Mouse (Mus musculus) intestine, embryonic 16.5 days (tissue): Measurements from ENCODE around the gene Pxdn. TPM values are rescaled to one million over a fixed set of nuclear protein-coding genes. Genes with fewer than 3 reads are reported as not detected.

Experiments used
- ATAC-seq: fragments of 200-750 bp; cut with Nextera tagmentation; 2 replicates; pipeline ENCODE4 v1.8.0; 2017; ENCODE audit warnings: moderate TSS enrichment, moderate library complexity
- H3K27ac ChIP-seq: fragments of 300-500 bp; sonication (generic); 2 replicates; pipeline ENCODE4 v1.5.1; 2014; ENCODE audit warnings: mild to moderate bottlenecking, low read length
- H3K27me3 ChIP-seq: fragments of 300-500 bp; sonication (generic); replicated peaks from 2 replicates; pipeline ENCODE4 v1.6.1; 2014; ENCODE audit warnings: low read length, control low read depth, mixed read lengths; ENCODE audit not compliant: control insufficient read depth, insufficient read depth
- H3K36me3 ChIP-seq: fragments of 300-500 bp; sonication (generic); 2 replicates; pipeline ENCODE4 v1.6.1; 2014; ENCODE audit warnings: low read length, control low read depth; ENCODE audit not compliant: control insufficient read depth, insufficient read depth
- H3K4me1 ChIP-seq: fragments of 300-500 bp; sonication (generic); 2 replicates; pipeline ENCODE4 v1.6.1; 2014; ENCODE audit warnings: low read length, control low read depth, mixed read lengths; ENCODE audit not compliant: control insufficient read depth, insufficient read depth
- H3K4me2 ChIP-seq: fragments of 300-500 bp; sonication (generic); 2 replicates; pipeline ENCODE4 v1.6.1; 2014; ENCODE audit warnings: low read depth, low read length, control low read depth
- H3K4me3 ChIP-seq: fragments of 300-500 bp; sonication (generic); 2 replicates; pipeline ENCODE4 v1.5.1; 2014; ENCODE audit warnings: mild to moderate bottlenecking, low read length
- H3K9ac ChIP-seq: fragments of 300-500 bp; sonication (generic); 2 replicates; pipeline ENCODE4 v1.6.1; 2014; ENCODE audit warnings: low read depth, low read length
- H3K9me3 ChIP-seq: fragments of 300-500 bp; sonication (generic); 2 replicates; pipeline ENCODE4 v1.6.1; 2016; ENCODE audit warnings: low read length, control low read depth; ENCODE audit not compliant: control insufficient read depth
- WGBS: fragments of 180-500 bp; shearing (Covaris S2); extraction: QIAGEN DNeasy Blood & Tissue Kit; methylation state at CpG from one replicate; pipeline ENCODE4 v1.1.7; 2014; 5-methylcytosine and 5-hydroxymethylcytosine counted together
- polyA plus RNA-seq: library from polyadenylated mRNA; unstranded; fragments of >200 nt; fragmentation: Nextera tagmentation; extraction: Ambion mirVana; gene quantifications from 2 replicates; pipeline ENCODE4 v1.2.1, GENCODE M21; 2015

Gene Pxdn
- polyA plus RNA-seq, 1 experiment from 2014 or later, result 48.2 TPM

- H3K4me2 ChIP-seq, result no peak overlapping the region
- H3K27ac ChIP-seq, result no peak overlapping the region
- H3K4me1 ChIP-seq, result no peaks in the 10 kb centered on the region
- H3K9ac ChIP-seq, result no peak overlapping the region
- 51% methylated on average over 2 of the region's 2 CpGs for WGBS
- H3K36me3 ChIP-seq, result no peaks in the 10 kb centered on the region
- H3K9me3 ChIP-seq, result no peaks in the 10 kb centered on the region
- H3K4me3 ChIP-seq, result no peak overlapping the region
- no peaks in the 10 kb centered on the region for H3K27me3 ChIP-seq
- ATAC-seq, result no peak
Observed at GRCm38 (mm10) chr12:30024264-30024825, 86.9 kb downstream of the Pxdn start.

GRCm38 (mm10) chr12:30027721-30028340 lies 90.4 kb downstream of the Pxdn start:
- Histone ChIP-seq H3K4me2 (no peak overlapping the region), H3K9me3 (no peaks in the 10 kb centered on the region), H3K4me1 (no peaks in the 10 kb centered on the region), H3K36me3 (no peaks in the 10 kb centered on the region), H3K9ac (no peak overlapping the region), H3K27me3 (no peaks in the 10 kb centered on the region), H3K4me3 (no peak overlapping the region), H3K27ac (no peak overlapping the region)
- WGBS, result 68% methylated on average over 3 of the region's 3 CpGs
- ATAC-seq, result no peak

- no peaks in the 10 kb centered on the region for H3K4me1 ChIP-seq
- no peaks in the 10 kb centered on the region for H3K27me3 ChIP-seq
- no peaks in the 10 kb centered on the region for H3K36me3 ChIP-seq
- no peak overlapping the region for H3K4me3 ChIP-seq
- WGBS, result 84% methylated on average over 1 of the region's 1 CpGs
- no peaks in the 10 kb centered on the region for H3K9me3 ChIP-seq
- no peak overlapping the region for H3K27ac ChIP-seq
- no peak for ATAC-seq
- no peak overlapping the region for H3K4me2 ChIP-seq
- H3K9ac ChIP-seq, result no peak overlapping the region
Observed at GRCm38 (mm10) chr12:30029111-30029510, 91.7 kb downstream of the Pxdn start.

- H3K9ac ChIP-seq, result no peak overlapping the region
- ATAC-seq, result no peak
- no peak overlapping the region for H3K4me3 ChIP-seq
- no peaks in the 10 kb centered on the region for H3K27me3 ChIP-seq
- no peak overlapping the region for H3K4me2 ChIP-seq
- H3K27ac ChIP-seq, result no peak overlapping the region
- H3K4me1 ChIP-seq, result no peaks in the 10 kb centered on the region
- 43% methylated on average over 5 of the region's 5 CpGs for WGBS
- H3K36me3 ChIP-seq, result no peaks in the 10 kb centered on the region
- no peaks in the 10 kb centered on the region for H3K9me3 ChIP-seq
Observed at GRCm38 (mm10) chr12:30030571-30030970, 93.2 kb downstream of the Pxdn start.

- ATAC-seq, result no peak
- no peaks in the 10 kb centered on the region for H3K9me3 ChIP-seq
- H3K9ac ChIP-seq, result no peak overlapping the region
- WGBS, result 69% methylated on average over 5 of the region's 5 CpGs
- H3K4me1 ChIP-seq, result no peaks in the 10 kb centered on the region
- H3K36me3 ChIP-seq, result no peaks in the 10 kb centered on the region
- H3K27ac ChIP-seq, result no peak overlapping the region
- H3K4me2 ChIP-seq, result no peak overlapping the region
- no peaks in the 10 kb centered on the region for H3K27me3 ChIP-seq
- no peak overlapping the region for H3K4me3 ChIP-seq
Observed at GRCm38 (mm10) chr12:30034681-30035080, 97.3 kb downstream of the Pxdn start.

GRCm38 (mm10) chr12:30035406-30035805 lies 98.0 kb downstream of the Pxdn start:
- Histone ChIP-seq H3K27me3 (no peaks in the 10 kb centered on the region), H3K9me3 (no peaks in the 10 kb centered on the region), H3K27ac (no peak overlapping the region), H3K4me1 (no peaks in the 10 kb centered on the region), H3K36me3 (no peaks in the 10 kb centered on the region), H3K4me2 (no peak overlapping the region), H3K9ac (no peak overlapping the region), H3K4me3 (no peak overlapping the region)
- WGBS, result 22% methylated on average over 1 of the region's 1 CpGs
- no peak for ATAC-seq

GRCm38 (mm10) chr12:30035841-30036568 lies 98.6 kb downstream of the Pxdn start:
- Histone ChIP-seq H3K9ac (no peak overlapping the region), H3K9me3 (no peaks in the 10 kb centered on the region), H3K27ac (no peak overlapping the region), H3K4me2 (no peak overlapping the region), H3K27me3 (no peaks in the 10 kb centered on the region), H3K36me3 (no peaks in the 10 kb centered on the region), H3K4me3 (no peak overlapping the region), H3K4me1 (no peaks in the 10 kb centered on the region)
- no peak for ATAC-seq

GRCm38 (mm10) chr12:30036569-30037055 lies 99.2 kb downstream of the Pxdn start:
- H3K4me2 ChIP-seq, result no peak overlapping the region
- no peaks in the 10 kb centered on the region for H3K36me3 ChIP-seq
- H3K9ac ChIP-seq, result no peak overlapping the region
- no peak overlapping the region for H3K27ac ChIP-seq
- no peaks in the 10 kb centered on the region for H3K27me3 ChIP-seq
- no peak for ATAC-seq
- H3K4me1 ChIP-seq, result no peaks in the 10 kb centered on the region
- no peaks in the 10 kb centered on the region for H3K9me3 ChIP-seq
- no peak overlapping the region for H3K4me3 ChIP-seq
- WGBS, result 67% methylated on average over 4 of the region's 4 CpGs

- no peaks in the 10 kb centered on the region for H3K27me3 ChIP-seq
- H3K27ac ChIP-seq, result peak overlapping the region; percentile 23; the same call in 1 of the 2 replicates
- no peaks in the 10 kb centered on the region for H3K4me1 ChIP-seq
- no peaks in the 10 kb centered on the region for H3K36me3 ChIP-seq
- H3K4me3 ChIP-seq, result no peak overlapping the region
- no peak overlapping the region for H3K4me2 ChIP-seq
- peak; percentile 49; the same call in 1 of the 2 replicates for ATAC-seq
- WGBS, result 32% methylated on average over 4 of the region's 4 CpGs
- no peaks in the 10 kb centered on the region for H3K9me3 ChIP-seq
- no peak overlapping the region for H3K9ac ChIP-seq
Observed at GRCm38 (mm10) chr12:30039565-30039964, 102.2 kb downstream of the Pxdn start.
